In genomic region chr4:120129233-120129885, GRCm38 (mm10) we compare ENCODE assay signal across 9 mouse cellular contexts. TPM values are rescaled to one million over a fixed set of nuclear protein-coding genes. Genes with fewer than 3 reads are reported as not detected.
DNase-seq lines count a peak whose midpoint lies in the region; ATAC-seq and TF ChIP-seq lines count a peak whose summit lies in the region.
"Had no signal": no experiment of that assay in that cellular context is flagged by ENCODE, and none has a peak within 500 bp of the region (broad histone marks: within the 10 kb centered on the region; RNA-seq: fewer than 3 reads in every experiment).

No protein-coding gene starts in this region.

- no peak overlapping the region for H3K9ac ChIP-seq in ES-Bruce4 (ENCODE audit: low read depth, poor library complexity, severe bottlenecking)
- H3K9ac ChIP-seq in kidney, embryonic 14.5 days (ENCODE audit: low read depth, low read length): no peak overlapping the region
- no peak overlapping the region for H3K9ac ChIP-seq in lung, postnatal 0 days (replicated peaks; ENCODE audit: low read depth)

- no peak for TF ChIP-seq POLR2A in ES-Bruce4 (IDR thresholded peaks at IDR 0.05; ENCODE audit: insufficient read depth, low read length)
- no peak for TF ChIP-seq POLR2A in cerebellum, adult 2 months (IDR thresholded peaks at IDR 0.05; ENCODE audit: borderline replicate concordance, insufficient read depth, low read length)

- no peaks in the 10 kb centered on the region for H3K4me1 ChIP-seq in ES-Bruce4 (ENCODE audit: control insufficient read depth, insufficient read depth, low read length)
- peaks cover 27% of the 10 kb centered on the region for H3K4me1 ChIP-seq in cerebellum, adult 2 months (ENCODE audit: control insufficient read depth, insufficient read depth, low read length)
- no peaks in the 10 kb centered on the region for H3K4me1 ChIP-seq in kidney, embryonic 14.5 days (ENCODE audit: control insufficient read depth, insufficient read depth, low read length)
- no peaks in the 10 kb centered on the region; the same call in 1 of the 2 replicates for H3K4me1 ChIP-seq in lung, postnatal 0 days (ENCODE audit: insufficient read depth, low read depth, low read length)

- no peaks in the 10 kb centered on the region for H3K9me3 ChIP-seq in ES-Bruce4 (replicated peaks; ENCODE audit: control insufficient read depth, insufficient read depth, low read length, poor library complexity, severe bottlenecking)
- H3K9me3 ChIP-seq in kidney, embryonic 14.5 days (ENCODE audit: control insufficient read depth, low read length): no peaks in the 10 kb centered on the region
- no peaks in the 10 kb centered on the region for H3K9me3 ChIP-seq in lung, postnatal 0 days (ENCODE audit: low read length)

- ATAC-seq in kidney, embryonic 14.5 days (ENCODE audit: low FRiP score, low TSS enrichment): peak; percentile 62; the same call in 1 of the 2 replicates
- ATAC-seq in lung, postnatal 0 days: peak; percentile 43; the same call in 1 of the 2 replicates

- no peaks in the 10 kb centered on the region for H3K36me3 ChIP-seq in ES-Bruce4 (ENCODE audit: control insufficient read depth, insufficient read depth, low read length, poor library complexity, severe bottlenecking)
- no peaks in the 10 kb centered on the region for H3K36me3 ChIP-seq in kidney, embryonic 14.5 days (ENCODE audit: control insufficient read depth, insufficient read depth, low read length)
- no peaks in the 10 kb centered on the region for H3K36me3 ChIP-seq in lung, postnatal 0 days (ENCODE audit: insufficient read depth, low read length)

- DNase-seq in 416B (ENCODE audit: low read depth): peak; percentile 45
- peak; percentile 70 to 75 for DNase-seq in cerebellum, adult 2 months
- peak; percentile 61 for DNase-seq in forelimb bud, embryonic 11.5 days (ENCODE audit: low read depth, low spot score)
- peak; percentile 82 for DNase-seq in lung, postnatal 0 days (ENCODE audit: low spot score)
- DNase-seq in retina, embryonic 14.5 days (ENCODE audit: low spot score): peak; percentile 87
- no peak for DNase-seq in urinary bladder, postnatal 4 days (ENCODE audit: low spot score in 2 of 2)

- TF ChIP-seq CTCF in ES-Bruce4 (IDR thresholded peaks at IDR 0.05; ENCODE audit: low read depth, low read length): peak; percentile 83
- TF ChIP-seq CTCF in cerebellum, adult 2 months (IDR thresholded peaks at IDR 0.05; ENCODE audit: borderline replicate concordance, insufficient read depth, low read depth, low read length): peak; percentile 97
- peak; percentile 95 for TF ChIP-seq CTCF in lung, postnatal 0 days (IDR thresholded peaks at IDR 0.05)

- 50% methylated on average over 4 of the region's 4 CpGs for WGBS in cerebellum, adult 2 months
- WGBS in kidney, embryonic 14.5 days: 46% methylated on average over 4 of the region's 4 CpGs
- 41% methylated on average over 4 of the region's 4 CpGs for WGBS in lung, postnatal 0 days

- H3K27ac ChIP-seq in ES-Bruce4 (ENCODE audit: insufficient read depth, low read length): no peak overlapping the region
- H3K27ac ChIP-seq in cerebellum, adult 2 months (ENCODE audit: insufficient read depth, low read length): no peak overlapping the region
- no peak overlapping the region for H3K27ac ChIP-seq in kidney, embryonic 14.5 days (ENCODE audit: low read depth, low read length)
- no peak overlapping the region for H3K27ac ChIP-seq in lung, postnatal 0 days (ENCODE audit: low read length)

- H3K4me2 ChIP-seq in kidney, embryonic 14.5 days (replicated peaks; ENCODE audit: low read depth, low read length): no peak overlapping the region
- no peak overlapping the region for H3K4me2 ChIP-seq in lung, postnatal 0 days (replicated peaks; ENCODE audit: low read depth, low read length)

- H3K27me3 ChIP-seq in ES-Bruce4 (ENCODE audit: control insufficient read depth, insufficient read depth, low read length, poor library complexity, severe bottlenecking): no peaks in the 10 kb centered on the region
- H3K27me3 ChIP-seq in cerebellum, adult 2 months (ENCODE audit: control insufficient read depth, insufficient read depth, low read length): no peaks in the 10 kb centered on the region
- no peaks in the 10 kb centered on the region; the same call in 1 of the 2 replicates for H3K27me3 ChIP-seq in kidney, embryonic 14.5 days (ENCODE audit: control insufficient read depth, insufficient read depth, low read length)
- no peaks in the 10 kb centered on the region for H3K27me3 ChIP-seq in lung, postnatal 0 days (replicated peaks; ENCODE audit: insufficient read depth, low read length)

- H3K4me3 ChIP-seq in ES-Bruce4 (ENCODE audit: low read depth, low read length): no peak overlapping the region
- no peak overlapping the region for H3K4me3 ChIP-seq in cerebellum, adult 2 months (replicated peaks; ENCODE audit: insufficient read depth, low read depth, low read length)
- H3K4me3 ChIP-seq in kidney, embryonic 14.5 days (ENCODE audit: low read length): no peak overlapping the region
- H3K4me3 ChIP-seq in lung, postnatal 0 days (ENCODE audit: low read depth, low read length): no peak overlapping the region
- H3K4me3 ChIP-seq: myocyte had no signal

- TF ChIP-seq EP300 in ES-Bruce4 (IDR thresholded peaks at IDR 0.05; ENCODE audit: insufficient read depth, low read depth, low read length): no peak
- TF ChIP-seq EP300 in lung, postnatal 0 days (IDR thresholded peaks at IDR 0.05): no peak

RNA-seq across cellular contexts. Expression of gene Edn2, which starts 31.6 kb away (rescaled TPM):
- 0.42 TPM in 1 of 2 replicates, not detected in the other for polyA plus RNA-seq in ES-Bruce4 (2011; ENCODE audit: insufficient read depth, insufficient read length, low read depth, missing spikeins)
- 0.11 TPM in 1 of 2 replicates, not detected in the other for polyA plus RNA-seq in cerebellum, adult 2 months (2012; rRNA removed)
- polyA plus RNA-seq in kidney, embryonic 14.5 days (2014; fragmentation: Nextera tagmentation; extraction: Ambion mirVana): not detected in 2 replicates
- polyA plus RNA-seq in lung, postnatal 0 days (2015; fragmentation: Nextera tagmentation; extraction: Ambion mirVana): 0.12 and 0.18 TPM in 2 replicates
- polyA plus RNA-seq: myocyte had no signal

Comparison
In these comparisons a context has a peak if more than half of its experiments do, and no peak if none do; other contexts are left out.
1. DNase-seq: peak in 416B (single experiment), cerebellum, adult 2 months (2 of 2), forelimb bud, embryonic 11.5 days (single experiment), lung, postnatal 0 days (single experiment) and retina, embryonic 14.5 days (single experiment); none in urinary bladder, postnatal 4 days (0 of 2).
2. Peak in every context shown above with its lines, with median percentiles within 50 percentile points of each other: CTCF ChIP-seq.